ENCODE assay signal across 23 mouse cellular contexts in the genomic region with DNA sequence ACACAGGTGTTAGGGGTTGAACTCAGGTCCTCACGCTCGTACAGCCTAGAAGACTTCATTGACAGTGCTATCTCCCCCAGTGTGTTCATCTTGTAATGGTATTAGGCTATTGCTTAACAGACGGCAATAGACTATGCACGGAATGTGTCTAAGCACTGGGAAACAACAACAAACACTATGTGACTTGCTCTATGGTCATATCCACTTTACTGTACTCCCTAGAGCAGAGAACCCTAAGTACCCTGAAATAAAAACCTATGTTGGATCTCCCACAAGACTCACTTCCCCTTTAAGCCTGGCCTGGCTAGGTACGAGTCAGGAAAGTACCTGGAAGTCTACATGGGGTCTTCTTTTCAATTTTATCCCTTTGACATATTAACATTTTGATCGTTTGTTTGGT.
"Had no signal": no experiment of that assay in that cellular context is flagged by ENCODE, and none has a peak within 500 bp of the region (broad histone marks: within the 10 kb centered on the region; RNA-seq: fewer than 3 reads in every experiment).

No protein-coding gene starts in this region.

- H3K4me3 ChIP-seq: heart, adult 2 months; heart, embryonic 12.5 days; kidney, embryonic 15.5 days; limb, embryonic 13.5 days; limb, embryonic 15.5 days; liver, embryonic 12.5 days had no signal

- H3K27ac ChIP-seq: heart, adult 2 months; hindbrain, postnatal 0 days; kidney, embryonic 15.5 days; kidney, postnatal 0 days; limb, embryonic 13.5 days; liver, embryonic 12.5 days had no signal

- ATAC-seq: hindbrain, postnatal 0 days; intestine, embryonic 16.5 days; liver, embryonic 12.5 days had no signal

- H3K4me2 ChIP-seq: heart, embryonic 12.5 days; hindbrain, embryonic 14.5 days; kidney, embryonic 15.5 days; limb, embryonic 13.5 days; limb, embryonic 15.5 days; liver, embryonic 12.5 days had no signal

- H3K9me3 ChIP-seq: kidney, embryonic 15.5 days; limb, embryonic 15.5 days had no signal

- H3K9ac ChIP-seq: heart, embryonic 12.5 days; hindbrain, embryonic 14.5 days; kidney, embryonic 15.5 days; limb, embryonic 13.5 days; limb, embryonic 15.5 days; liver, embryonic 12.5 days had no signal

- DNase-seq: gastrocnemius, postnatal 14 days; gastrocnemius, postnatal 36 days; heart, adult 11 months; heart, adult 2 months; heart, postnatal 10 days; heart, postnatal 36 days; kidney, adult 11 months; kidney, adult 2 months; kidney, adult 9 months; kidney, postnatal 14 days; kidney, postnatal 36 days; layer of hippocampus, adult 9-11 months; layer of hippocampus, postnatal 36 days; left cerebral cortex, postnatal 4 days had no signal

- H3K27me3 ChIP-seq: heart, embryonic 12.5 days; kidney, embryonic 15.5 days; limb, embryonic 13.5 days; limb, embryonic 15.5 days had no signal

- H3K36me3 ChIP-seq: heart, embryonic 12.5 days; kidney, embryonic 15.5 days; limb, embryonic 13.5 days; limb, embryonic 15.5 days; liver, embryonic 12.5 days had no signal
